Mouse (Mus musculus): ENCODE measurements around the gene Pde7b. TPM values are rescaled to one million over a fixed set of nuclear protein-coding genes. Genes with fewer than 3 reads are reported as not detected.

Pde7b gene
- total RNA-seq, 2 experiments from 2014 or later: 48.3 to 55.4 TPM

DNA sequence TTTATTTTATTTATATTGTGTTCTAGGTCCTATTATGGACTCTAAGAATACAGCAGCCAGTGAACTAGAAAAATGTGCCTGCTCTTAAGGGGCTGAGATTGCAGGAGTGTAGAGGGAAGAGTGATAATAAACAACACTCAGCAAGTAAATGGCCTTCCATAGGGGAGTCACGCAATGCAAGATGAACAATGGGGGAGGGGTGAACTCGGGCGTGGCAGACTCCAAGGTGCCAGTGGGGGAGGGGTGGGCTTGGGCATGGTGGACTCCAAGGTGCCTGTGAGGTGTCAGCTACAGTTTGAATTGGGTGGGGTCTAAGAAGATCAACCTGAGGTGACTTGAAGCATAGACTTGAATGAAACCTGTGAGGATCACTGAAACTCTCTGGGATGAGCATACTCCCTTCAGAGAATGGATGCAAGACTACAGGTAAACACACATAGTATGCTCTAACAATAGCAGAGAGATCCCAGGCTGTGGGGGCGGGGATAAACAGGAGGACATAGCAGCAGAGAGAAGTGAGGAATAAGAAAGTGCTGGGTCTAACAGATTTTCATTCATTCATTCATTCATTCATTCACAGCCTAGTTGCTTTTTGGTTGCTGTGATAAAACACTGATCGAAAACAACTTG is 230.9 kb downstream of the Pde7b start:
- no peak for DNase-seq

DNA sequence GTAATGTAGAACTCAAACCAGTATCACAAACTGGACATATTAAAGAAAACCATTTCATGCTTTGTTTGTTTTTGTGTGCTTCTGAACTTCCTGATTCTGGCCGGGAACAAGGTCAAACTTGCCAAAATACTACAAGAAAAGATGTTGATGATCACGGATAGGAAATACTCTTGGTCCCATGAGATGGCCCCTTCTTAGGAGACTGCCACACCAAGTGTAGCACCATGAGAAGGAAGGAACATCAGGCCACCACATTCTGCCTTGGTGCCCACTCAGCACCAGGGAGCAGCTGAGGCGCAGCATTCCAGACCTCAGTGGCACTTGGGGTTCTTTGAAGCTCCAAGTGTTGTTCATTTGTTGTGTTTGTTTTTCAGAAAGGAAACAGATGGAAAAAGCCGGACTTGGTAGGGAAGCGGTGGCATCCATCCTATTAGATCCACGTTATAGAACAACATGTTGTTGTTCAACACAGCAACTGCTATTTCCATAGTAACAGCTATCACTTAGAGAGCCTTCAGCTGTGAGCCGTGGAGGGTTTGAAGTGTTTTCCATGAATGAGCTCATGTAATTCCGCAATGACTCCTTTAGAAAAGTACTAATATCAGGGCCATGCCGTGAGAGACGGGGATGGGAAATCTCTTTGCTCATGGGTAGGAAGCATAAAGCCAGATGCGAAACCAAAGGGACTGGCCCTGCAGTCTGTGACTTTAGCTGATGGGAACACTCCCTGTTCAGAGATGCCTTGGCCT is 232.5 kb downstream of the Pde7b start:
- peak; percentile 50 to 57 for DNase-seq

DNA sequence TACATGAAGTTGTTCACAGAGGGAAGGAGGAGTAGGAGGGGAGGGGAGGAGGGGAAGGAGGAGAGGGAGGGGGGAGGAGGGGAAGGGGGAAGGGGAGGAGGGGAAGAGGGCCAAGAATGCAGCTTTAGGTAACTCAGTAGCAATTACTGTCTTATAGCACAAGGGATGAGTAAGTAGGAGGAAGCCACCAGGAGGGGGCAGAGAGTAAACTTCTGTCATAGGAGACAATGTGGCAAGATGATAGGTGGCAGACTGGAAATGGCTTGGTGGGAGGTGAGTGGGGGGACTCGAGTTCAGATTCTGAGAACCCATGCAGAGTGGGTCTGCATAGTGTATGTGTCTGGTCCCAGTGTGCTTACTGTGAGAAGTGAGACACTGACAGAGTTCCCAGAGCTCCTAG is 234.1 kb downstream of the Pde7b start:
- no peak for DNase-seq

DNA sequence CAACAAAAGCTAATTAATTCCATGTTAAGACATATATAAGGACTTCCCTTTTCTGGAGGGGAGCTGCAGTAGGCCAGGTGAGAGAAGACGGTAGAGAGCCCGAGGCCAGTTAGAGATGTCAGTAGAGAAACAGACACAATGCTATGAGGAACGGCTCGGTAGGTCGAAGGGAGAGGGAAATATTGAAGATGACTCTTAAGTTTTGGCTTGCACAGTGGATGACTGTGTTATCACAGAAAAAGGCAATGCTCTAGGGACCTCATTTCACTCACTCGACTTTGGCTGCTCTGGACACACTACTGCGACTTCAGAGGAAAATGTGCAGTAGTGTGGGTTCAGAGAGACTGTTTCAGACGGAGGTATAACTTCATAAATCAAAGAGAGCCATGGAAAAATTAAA is 234.6 kb downstream of the Pde7b start:
- DNase-seq: peak in 1 of 2 experiments; percentile 39

DNA sequence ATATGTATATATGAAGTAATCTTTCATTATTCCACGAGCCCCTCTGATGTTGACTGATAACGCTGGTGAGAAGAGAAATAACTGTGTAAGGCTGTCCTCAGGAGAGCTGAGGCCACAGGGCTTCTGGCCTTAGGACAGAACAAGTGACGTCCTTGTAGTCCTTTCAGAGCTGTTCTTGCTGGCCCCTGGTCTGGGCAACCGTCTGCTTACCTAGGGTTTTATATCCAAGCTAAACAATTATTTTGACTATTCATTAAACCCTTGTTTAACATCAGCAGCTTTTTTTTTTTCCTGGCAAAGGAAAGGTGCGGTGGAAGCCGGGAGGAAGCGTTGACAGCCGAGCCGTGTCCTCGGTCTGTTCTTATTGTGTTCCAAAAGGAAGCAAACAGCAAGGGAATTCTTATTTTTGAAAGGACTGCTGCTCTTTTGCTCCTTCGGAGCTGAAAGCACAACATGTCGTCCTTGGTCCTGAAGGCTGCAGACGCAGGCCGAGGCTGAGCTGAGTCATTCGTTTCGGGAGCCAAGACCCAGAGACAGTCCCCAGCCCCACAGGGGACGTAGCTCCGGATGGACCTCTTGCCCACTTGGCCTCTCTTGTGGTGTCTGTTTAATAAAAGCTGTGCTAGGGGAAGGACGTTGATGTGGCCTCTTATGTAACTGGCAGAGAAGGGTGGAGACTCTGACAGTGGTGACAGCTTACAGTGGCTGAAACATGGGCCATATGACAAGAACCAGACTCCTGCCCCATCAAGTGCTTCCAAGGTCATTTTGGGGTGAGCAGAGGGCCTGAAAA is 238.2 kb downstream of the Pde7b start:
- peak; percentile 91 to 97 for DNase-seq

DNA sequence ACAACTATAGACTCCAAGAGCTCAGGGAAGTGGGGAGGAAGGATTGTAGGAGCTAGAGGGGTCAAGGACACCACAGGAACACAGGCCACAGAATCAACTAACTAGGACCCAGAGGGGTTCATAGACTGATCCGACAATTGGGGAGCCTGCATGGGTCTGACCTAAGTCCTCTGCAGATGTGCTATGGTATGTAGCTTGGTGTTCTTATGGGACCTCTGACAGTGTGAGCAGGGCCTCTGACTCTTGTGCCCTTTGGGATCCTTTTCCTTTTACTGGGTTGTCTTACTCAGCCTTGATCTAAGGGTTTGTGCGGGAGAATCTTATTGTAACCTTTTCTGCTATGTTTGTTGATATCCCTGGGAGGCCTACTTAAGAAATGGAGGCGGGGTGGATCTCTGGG is 239.1 kb downstream of the Pde7b start:
- DNase-seq: no peak

DNA sequence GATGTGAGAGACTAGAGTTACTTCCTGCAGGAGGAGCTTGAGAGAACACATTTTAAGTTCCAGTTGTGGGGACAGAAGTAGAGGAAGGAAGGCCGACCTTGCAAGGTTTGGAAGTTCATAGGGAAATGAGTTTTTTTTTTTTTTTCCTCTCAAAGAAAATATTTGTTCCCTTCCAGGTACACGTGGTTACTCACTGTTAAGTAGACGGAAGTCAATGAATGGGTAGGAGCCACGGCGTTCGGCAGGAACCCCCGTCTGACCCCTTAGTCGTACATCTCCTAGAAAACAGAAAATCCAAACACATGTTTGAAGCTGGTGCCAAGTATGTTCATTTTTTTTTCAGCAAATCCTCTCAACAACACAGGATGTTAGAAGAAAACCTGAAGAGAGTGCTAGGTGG is 245.4 kb downstream of the Pde7b start:
- DNase-seq: peak in 1 of 2 experiments; percentile 42

DNA sequence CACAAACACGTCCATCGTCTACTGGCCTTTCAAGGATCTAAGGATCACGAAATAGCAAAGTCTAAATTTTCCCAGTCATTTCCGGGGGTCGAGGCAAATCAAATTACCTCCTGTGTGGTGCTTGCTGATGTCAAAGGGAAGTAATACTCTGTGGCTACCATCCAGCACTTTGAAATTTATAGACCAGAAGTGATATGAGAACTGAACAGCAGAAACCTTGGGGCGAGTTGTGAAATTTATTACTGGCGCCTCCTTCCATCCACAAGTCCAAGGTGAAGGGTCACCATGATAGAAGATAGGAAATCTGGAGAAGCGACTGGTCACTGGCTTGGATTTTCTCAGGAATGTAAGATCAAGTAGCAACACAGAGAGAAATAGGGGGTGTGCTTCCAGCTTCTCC is 246.4 kb downstream of the Pde7b start:
- DNase-seq: no peak

DNA sequence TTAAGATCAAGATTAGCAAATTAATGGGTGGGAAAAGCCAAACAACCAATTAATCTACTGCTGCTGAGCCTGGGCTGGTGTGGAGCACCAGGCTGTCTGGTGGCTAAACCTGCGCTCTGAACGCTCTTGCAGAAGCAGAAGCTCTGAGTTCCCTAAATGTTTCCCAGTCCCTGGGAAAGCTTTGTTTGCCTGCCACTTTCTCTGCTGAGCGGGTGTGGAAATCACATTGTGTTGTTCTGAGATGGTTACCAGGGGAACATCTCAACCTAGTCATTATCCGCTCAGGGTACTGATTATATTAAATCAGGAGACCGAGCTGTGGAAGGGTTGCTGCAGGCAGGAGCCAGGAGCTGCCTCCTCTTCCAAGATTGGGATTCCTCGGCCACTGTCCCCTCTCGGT is 250.0 kb downstream of the Pde7b start:
- DNase-seq: peak; percentile 42 to 48

DNA sequence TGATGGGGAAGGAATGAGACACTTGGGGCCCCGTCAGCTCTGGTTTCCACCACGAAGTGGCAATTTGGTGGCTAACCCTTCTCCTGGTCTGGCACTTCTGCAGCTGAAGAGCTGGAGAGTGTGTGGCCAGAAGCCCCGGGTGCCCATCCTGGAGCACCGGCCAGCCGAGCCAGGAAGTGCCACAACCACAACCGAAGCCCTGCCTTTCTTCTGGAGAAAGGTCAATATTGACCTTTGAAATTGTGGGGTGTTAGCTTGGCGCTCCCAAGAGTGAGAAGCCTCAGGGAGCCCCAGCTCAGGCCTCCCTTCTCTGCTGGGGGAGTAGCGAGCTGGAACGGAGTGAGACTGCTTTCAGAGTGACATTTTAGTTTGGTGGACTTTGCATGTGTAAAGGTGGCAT is 250.8 kb downstream of the Pde7b start:
- DNase-seq: no peak

DNA sequence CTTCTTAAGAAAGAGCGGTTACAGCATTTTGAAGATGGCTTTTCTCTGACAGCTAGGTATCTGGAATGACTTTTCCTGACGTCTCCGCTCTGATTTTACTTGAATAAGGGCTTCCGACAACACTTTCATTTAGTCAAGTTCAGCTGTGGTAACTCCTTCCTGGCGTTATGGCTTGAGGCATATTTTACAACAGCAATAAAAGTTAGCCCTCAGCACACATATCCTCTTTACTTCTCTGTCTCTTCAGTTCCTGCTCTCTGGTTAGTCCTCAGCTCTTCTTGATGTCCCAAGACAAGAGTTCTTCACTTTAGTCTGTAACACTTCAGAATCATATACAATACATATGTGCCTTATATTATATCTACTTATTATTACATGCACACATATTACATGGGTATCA is 251.4 kb downstream of the Pde7b start:
- DNase-seq: no peak

DNA sequence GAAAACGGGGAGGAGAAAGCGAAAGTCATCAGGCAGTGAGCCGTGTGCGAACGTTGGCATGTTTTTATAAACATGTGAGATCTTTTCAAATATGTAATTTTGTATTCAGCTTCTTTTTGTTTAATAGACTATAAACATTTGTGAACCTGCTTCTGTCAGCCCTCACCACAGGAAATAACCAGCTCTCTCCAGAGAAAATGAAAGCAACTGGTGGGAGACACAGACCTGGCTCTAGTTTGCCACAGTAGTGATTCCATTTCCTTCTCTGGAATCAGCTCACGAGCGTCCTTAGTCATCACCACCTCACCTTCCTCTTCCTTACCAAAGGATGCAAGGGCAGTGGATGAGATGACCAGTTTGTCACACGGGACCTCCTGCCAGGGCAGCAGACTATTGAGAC is 252.9 kb downstream of the Pde7b start:
- no peak for DNase-seq

DNA sequence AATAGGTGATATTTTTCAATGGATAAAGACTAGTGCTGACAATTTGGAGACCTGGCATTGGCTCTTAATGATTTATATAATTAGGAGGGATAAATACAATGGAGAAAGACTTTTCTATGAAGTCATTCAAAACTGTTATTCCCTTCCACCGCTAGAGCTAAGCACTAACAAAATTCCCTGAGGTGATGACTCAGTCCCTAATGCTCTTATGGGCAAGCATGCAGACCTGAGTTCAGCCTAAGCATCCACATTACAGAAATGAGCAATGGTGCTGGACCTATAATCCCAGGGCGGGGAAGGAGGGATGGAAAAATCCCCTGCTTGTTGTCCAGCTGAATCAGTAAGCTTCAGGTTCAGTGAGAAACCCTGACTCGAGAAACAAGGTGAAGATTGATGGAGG is 260.2 kb downstream of the Pde7b start:
- no peak for DNase-seq

DNA sequence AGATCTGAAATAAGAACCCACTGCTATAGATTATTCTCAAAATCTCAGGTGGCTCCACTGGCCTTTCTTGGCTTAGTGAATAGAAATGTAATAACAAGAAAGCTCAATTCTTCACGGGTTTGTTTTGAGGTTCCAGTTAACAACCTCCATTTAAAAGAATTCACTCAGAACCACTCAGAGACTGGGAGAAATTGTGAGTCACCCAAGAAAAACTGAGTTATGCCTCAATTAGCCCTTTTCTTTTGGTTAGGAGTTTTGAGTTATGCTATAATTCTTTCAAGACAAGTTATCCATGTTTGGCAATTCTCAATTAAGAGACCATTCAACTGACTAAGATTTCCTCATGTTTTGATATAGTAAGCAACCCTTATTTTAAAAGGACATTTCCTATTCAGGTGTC is 260.9 kb downstream of the Pde7b start:
- DNase-seq: no peak

DNA sequence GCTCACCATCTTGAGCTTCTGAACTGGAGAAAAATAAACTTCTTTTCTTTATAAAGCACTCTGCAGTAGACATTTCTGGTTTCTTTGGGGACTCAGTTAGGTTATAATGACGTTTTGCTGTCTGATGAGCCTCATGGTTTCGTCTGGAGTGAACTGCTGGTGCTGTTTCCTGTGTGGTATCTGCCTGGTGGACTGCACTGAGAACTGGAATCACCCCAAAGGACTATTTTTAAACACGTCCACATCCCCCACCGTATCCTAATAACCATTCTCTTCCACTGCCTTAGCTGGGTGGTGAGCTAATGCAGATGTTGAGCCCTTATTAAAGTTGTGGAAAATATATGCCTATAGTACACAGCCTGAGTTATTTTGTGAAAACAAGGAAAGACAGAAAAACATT is 262.3 kb downstream of the Pde7b start:
- DNase-seq: peak in 1 of 2 experiments; percentile 39

DNA sequence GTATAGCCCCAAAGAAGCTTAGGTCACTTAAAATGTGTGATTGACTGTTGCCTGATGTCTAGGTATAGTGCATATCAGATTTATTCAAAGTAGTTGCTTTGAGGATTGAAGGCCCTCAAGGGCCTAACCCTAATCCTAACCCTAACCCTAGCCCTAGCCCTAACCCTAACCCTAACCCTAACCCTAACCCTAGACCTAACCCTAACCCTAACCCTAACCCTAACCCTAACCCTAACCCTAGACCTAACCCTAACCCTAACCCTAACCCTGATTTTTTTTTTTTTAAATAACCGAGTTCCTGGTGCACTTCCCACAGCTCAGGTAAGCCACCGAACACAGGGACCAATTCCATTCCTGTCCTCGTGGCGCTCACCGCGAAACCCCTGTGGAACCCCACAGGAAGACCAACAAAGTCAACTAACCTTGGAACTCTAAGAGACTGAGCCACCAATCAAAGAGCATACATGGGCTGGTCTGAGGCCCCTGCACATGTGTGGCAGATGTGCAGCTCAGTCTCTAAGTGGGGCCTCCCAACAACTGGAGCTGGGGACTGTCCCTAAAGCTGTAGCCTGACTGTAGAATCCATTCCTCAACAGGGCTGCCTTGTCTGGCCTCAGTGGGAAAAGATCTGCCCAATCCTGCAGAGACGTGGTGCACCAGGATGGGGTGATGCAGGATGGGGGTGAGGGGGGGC is 265.1 kb downstream of the Pde7b start:
- DNase-seq: no peak

DNA sequence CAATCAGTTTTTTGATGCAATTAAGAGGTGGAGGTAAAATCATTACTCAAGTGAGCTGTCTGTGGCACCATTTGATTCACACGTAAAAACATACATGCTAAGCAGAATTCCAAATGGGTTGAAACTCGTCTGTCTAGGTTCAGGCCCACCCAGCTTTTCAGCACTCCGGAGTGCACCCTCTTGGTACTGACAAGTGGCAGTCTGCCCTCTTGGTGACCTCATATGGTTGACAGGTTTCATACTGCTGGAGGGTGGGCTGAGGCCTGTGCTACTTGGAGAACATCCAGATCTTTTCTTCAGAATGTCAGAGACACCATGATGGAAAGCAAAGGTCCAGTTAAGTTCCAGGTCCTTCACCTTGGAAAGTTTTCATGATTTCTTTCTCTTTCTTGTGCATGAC is 265.7 kb downstream of the Pde7b start:
- DNase-seq: no peak

DNA sequence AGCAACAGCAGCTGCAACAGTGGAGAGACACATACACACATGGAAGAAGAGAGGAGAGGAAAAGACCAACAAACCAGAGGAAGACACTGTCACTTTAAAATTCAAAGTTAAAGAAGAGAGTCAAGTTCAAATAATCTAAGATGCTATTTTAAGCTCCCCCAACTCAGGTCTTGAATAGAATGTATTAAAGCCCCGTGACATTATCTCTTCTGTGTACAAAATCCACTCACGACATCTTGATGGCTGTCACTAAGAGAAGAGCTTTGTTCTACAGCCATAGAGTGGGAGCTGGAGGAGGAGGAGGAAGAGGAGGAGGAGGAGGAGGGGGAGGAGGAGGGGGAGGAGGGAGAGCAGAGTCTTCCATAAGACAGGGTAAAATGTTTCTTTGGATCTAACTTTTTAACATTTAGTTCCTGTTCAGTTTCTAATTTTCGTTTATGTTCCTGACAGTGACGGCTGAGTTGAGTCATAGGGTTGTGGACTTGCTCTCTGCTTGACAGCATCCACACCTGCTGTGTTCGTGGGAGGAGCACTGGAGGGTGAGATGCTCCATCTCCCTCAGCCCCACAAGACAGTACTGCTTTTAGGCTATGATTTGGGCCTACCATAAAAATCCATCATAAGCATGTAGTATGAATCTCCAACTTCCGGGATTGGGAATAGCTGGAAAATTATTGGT is 270.4 kb downstream of the Pde7b start:
- no peak for DNase-seq

DNA sequence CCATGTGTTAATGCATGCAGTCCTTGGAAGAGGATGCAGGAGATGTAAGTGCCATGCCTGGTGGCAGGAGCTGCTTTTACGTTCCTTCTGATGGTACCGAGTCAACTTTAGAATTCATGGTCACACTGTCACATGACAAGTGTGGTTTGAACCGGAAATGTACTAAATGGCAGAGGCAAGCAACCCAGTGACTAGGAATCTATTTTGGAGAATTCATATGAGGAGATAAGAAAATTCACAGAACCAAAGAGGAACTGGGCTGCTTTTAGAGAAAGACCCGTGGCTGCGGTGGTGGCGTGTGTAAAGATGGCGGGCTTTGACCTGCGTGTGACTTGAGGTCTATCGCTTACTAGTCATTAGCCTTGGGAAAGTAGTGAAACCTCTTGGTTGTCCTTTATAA is 287.4 kb downstream of the Pde7b start:
- DNase-seq: no peak

DNA sequence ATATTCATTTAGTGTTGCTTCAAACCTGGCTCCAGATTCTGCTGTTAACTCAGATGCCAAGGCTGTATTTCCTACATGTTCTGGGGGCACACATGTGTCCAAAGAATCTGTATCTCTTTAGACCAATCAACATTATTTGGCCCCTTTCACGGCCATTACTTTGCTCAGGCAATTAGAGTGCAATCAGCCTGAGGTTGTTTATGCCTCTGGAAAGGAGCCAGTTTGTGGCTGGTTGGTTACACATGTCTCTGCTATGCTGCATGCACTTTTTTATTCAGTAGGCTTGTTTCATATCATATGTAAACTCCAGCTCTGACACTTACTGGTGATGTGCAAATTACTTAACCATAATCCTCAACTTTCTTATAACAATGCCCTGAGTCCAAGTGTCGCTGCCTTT is 287.9 kb downstream of the Pde7b start:
- DNase-seq: no peak

DNA sequence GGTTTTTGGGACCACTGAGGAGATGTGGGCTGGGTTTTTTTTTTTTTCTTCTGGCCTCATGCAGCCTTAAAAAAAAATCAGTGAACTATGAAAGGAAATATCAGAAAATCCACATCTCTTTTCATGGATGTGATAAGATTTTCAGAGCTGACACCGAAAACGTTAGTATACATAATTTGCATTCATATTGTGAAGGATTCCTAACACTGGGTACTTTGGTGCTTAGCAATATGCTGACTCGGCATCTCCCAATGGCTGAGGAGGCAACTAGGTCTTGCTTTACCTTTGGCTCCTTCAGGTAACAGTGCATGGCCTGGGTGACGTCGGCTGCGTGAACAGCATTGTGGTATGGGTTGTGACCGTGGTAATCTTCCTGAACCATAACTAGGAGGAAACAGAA is 289.0 kb downstream of the Pde7b start:
- no peak for DNase-seq

DNA sequence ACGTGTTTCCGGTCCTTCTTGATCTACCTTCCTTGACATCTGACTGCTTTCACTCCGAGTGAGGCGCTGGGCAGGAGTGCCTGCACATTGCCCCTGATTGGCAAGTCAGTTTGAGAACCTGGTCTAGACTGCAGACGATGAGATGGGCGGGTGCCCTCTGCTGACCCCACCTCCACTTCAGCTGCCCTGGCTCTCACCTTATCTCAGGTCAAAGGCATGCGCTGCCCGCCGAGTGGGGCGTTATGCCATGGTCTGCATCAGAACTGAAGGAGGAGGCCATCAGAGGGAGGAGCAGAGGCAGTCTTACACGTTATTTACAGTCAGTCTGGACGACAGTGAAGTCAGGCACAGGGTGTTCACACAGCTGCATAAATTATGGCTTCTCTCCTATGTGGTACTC is 293.5 kb downstream of the Pde7b start:
- peak; percentile 24 to 44 for DNase-seq

Data from heart, adult 18-20 months (tissue).